Mouse (Mus musculus) embryo, embryonic 10 days (tissue): Measurements from ENCODE around the gene Cdh12.

Experiments
- DNase-seq: peaks from one replicate; pipeline ENCODE4 v3.0.0-alpha.2; 2015; ENCODE audit warnings: low spot score

Cdh12 gene

GRCm38 (mm10) chr15:20711859-20712258 lies 262.8 kb downstream of the Cdh12 start:
- DNase-seq = no peak

- no peak for DNase-seq
Observed at GRCm38 (mm10) chr15:20772289-20772688, 323.2 kb downstream of the Cdh12 start.

DNA sequence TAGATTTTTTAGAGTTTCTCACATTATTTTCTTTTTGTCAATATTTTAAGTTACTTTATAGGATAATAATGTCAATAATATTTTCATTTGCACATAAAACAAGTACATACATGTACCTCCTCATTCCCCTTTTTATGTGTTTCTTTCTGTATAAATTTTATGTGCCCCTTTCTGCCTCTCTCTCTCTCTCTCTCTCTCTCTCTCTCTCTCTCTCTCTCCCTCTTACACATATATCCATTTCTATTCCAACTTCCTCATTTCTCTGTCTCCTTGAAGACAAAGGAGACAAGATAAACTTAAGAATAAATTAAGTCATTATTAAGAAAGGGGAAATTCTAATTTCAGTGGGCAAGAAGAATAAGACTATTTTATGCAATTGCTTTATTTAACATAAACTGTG lies 324.4 kb downstream of the Cdh12 start:
- DNase-seq = no peak

- no peak for DNase-seq
Observed at GRCm38 (mm10) chr15:20796999-20797398, 347.9 kb downstream of the Cdh12 start.

DNA sequence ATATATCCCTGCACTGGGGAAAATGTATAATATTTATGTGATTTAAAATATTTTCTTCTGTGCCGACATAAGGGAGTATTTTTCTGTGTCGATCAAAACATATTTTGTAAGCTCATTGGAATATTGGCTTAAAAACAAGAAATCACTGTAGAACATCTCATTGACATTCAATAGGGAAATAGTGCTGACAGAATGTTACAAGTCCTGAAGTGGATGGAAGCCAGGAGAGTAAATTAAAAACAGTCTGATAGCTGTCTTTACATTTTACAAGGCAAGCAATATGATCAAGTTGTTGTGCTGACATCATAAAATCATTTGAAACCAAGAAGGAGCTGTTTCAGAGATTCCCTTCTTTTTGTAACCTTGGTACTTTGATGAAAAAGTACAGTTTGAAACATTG lies 349.5 kb downstream of the Cdh12 start:
- DNase-seq = no peak

DNA sequence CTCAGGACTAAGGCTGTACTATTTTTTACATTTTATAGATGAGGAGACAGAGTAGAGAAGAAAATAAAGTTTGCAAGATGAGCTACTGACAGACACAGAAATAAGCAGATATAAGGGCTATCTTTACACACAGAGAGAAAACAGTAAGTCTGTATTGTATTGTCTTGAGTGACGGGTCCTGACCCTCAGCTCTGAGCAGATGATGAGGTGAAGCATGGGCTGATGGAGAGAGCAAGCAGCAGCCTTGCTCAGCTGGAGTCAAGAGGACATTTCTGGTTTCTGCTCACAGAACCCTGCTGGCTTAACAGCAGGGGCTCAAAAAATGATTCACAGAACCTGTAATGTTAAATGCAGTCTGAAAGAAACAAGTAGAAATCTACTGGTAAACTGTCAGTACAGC lies 386.8 kb downstream of the Cdh12 start:
- DNase-seq = peak; percentile 15

DNA sequence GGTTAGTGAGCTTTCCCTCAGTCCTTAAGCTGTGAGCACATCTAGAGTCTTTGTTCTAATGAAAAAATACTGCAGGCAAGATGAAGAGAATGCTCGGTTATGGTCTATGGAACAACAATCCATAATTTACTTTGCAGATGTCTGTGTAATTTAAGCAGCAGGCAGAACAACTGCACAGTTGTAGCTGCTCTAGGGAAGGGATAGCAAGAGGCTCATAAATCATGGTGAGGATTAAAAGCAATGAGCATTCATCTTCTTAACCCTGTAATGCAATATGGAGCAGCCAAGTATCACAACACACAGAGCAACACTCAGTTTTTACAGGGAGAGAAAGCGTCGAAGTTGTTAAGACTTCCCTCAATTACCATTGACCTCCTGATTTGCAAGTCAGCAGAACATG lies 387.9 kb downstream of the Cdh12 start:
- DNase-seq = peak; percentile 21

- no peak for DNase-seq
Observed at GRCm38 (mm10) chr15:20841479-20841878, 392.4 kb downstream of the Cdh12 start.

DNA sequence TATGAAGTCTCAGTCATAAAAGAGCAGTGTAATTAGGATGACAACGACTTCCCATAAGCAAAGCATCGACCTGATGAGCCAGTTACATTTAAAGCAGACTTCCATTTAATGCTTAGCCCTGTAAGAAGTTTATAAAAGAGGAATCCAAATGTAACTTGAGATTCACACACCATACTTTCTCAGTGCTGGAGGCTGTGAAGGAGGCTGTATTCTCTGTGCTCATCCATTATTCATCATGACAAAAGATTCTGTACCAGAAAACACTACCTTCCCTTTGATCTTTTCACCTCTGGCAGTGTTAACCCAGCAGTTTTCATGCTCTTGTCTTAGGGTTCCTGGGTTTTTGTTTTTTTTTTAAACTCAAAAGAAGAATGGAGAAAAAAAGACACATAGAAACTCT lies 414.0 kb downstream of the Cdh12 start:
- no peak for DNase-seq

DNA sequence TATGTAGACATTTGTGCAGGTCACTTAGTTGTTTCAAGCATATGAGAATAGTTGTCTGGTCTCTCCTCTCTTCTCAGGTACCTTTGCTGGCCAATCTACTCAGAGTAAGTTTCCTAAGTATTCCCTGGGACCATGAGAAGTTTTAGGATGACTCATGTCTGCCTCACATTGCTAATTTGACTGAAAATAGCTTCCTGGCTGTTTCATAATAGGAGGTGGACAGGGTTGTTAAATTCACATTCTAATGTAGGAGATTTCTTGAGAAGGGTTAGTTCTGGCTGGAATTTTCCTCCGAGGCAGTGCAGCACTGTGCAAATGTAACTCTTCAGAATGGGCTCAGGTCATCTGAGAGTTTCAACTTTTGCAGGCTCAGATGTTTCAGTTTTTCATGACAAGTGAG lies 423.5 kb downstream of the Cdh12 start:
- DNase-seq = no peak

DNA sequence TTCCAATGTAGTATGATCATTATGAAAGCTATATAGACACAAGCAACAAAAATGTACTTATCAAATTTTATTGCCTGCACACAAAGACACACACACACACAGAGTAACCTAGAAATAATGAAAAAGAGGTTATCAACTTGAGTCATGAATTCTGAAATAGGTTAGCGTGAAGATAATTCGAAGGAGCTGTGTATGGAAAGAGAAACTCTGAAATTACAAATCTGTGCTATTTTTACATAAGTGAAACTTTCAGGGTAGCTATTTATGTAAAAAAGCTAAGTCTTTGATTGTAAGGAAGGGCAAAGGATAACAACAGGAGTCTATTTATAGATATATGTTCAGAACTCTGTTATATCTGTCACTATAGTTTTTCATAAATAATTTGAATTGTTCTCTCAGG lies 427.9 kb downstream of the Cdh12 start:
- no peak for DNase-seq

GRCm38 (mm10) chr15:20893471-20893870 lies 444.4 kb downstream of the Cdh12 start:
- no peak for DNase-seq

DNA sequence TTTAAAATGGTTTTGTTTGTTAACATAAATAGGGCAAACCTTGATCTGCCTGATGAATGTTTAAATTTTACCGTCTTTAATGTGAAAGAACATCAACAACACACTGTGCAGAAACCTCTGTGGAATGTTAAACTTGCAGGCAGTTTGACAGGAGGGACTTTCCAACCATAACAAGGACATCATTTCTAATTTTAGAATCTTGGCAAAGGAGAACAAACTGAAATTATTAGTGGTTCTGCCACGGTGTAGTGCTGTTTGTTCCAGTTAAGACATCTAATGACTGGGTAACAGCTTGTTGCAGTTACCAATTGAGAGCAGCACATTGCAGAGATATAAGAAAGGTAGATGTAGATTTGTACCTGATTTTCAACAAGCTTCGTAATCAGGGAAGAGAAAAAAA lies 453.5 kb downstream of the Cdh12 start:
- no peak for DNase-seq

DNA sequence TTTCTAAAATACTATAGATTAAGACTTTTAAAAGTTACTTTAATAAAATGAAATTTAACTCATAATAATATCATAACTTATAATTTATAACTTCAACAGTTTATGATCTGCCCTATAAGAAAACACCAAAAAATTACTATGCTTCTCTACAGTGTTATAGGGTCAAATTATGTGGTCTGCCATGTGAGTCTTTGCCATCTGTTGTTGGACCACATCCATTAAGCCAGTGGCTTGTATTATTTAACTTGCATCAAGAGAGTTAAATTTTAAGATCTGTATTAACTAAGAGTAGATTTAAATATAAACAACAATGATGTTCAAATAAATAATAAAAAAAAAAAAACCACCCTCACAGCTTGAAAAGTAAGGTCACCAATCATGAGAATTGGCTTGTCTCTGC lies 479.2 kb downstream of the Cdh12 start:
- no peak for DNase-seq

GRCm38 (mm10) chr15:20944000-20944399 lies 494.9 kb downstream of the Cdh12 start:
- no peak for DNase-seq

DNA sequence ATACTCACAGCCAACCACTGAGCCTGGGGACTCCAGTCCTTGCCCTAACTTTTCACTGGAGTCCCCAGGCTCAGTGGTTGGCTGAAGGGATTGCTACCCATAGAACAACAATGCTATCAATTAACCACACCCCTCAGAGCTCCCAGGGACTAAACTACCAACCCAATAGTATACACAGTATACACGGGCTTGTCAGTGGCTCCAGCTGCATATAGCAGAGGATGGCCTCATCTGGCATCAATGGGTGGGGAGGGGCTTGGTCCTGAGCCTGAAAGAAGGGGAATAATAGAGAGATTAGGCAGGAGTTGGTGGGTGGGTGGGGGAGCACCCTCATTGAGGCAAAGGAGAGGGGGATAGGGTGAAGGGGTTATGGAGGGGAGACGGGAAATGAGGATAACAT lies 518.4 kb downstream of the Cdh12 start:
- DNase-seq = no peak

GRCm38 (mm10) chr15:20971041-20971440 lies 522.0 kb downstream of the Cdh12 start:
- no peak for DNase-seq

- DNase-seq = no peak
Observed at GRCm38 (mm10) chr15:21000541-21000940, 551.5 kb downstream of the Cdh12 start.

- DNase-seq = no peak
Observed at GRCm38 (mm10) chr15:21007931-21008330, 558.9 kb downstream of the Cdh12 start.

DNA sequence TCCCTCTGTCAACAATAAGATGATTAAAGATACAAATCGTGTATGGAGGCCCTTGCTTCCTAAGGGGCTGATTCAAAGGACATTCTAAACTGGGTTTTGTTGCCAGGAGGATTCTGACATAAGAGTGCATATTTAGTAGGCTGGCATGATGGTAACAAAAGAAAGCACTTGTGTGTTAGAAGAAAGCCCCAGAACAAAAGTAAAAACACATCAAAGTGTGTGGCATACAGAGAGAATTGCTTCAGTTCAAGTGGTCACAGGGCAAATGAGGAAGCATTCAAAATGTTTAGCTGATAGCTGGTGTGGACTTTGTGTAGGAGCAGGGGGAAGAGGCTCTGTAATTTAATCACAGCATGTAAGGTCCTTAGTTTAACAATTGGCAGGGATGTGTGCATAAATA lies 559.4 kb downstream of the Cdh12 start:
- DNase-seq = no peak

DNA sequence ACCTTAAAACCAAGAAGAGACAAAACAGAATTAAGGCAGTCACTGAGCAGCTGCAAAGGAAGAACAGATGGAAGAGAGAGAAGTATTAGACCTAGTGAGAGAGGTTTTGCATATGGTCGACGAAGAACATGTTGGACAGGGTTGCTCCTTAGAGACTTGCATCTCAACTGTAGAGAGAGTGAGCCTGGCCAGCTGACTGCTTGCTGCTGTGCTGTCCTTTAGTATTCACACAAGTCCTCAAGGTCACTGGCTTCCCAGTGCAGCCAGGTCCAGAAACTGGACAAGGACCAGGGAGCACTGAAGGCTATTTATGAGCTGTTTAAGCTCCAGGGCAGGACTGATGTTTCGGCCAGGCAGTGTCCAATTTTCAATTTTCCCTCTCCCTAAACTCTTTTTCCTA lies 559.9 kb downstream of the Cdh12 start:
- DNase-seq = no peak

- no peak for DNase-seq
Observed at GRCm38 (mm10) chr15:21063683-21064082, 614.6 kb downstream of the Cdh12 start.

- no peak for DNase-seq
Observed at GRCm38 (mm10) chr15:21069264-21069663, 620.2 kb downstream of the Cdh12 start.

DNA sequence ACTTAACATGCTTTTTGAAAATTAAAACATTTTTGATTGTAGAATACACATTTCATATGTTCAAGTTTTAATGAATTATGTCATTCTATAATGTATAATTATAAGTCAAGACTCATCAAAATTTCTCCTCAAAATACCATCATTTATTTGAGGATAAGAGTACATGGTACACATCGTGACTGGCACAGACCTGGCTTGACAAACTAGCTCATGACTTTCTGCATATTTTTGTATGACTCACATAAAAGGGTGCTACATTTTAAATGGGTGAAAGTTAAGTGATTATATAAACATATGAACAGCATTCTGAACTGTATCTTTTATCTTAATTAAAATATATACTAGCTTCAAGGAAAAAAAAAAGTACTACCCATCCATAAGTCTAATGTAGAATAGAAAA lies 643.8 kb downstream of the Cdh12 start:
- no peak for DNase-seq
